Mouse (Mus musculus) brain, embryonic 14.5 days (tissue): ENCODE data around the gene 1520401A03Rik.

Source experiments
- CTCF ChIP-seq: fragments of 200-500 bp; IDR thresholded peaks from 2 replicates; pipeline ENCODE4 v1.5.1; 2012; ENCODE audit warnings: inconsistent platforms, mild to moderate bottlenecking, moderate library complexity, borderline replicate concordance; ENCODE audit not compliant: insufficient read depth, insufficient read length; ENCODE audit errors: extremely low read depth
- POLR2A ChIP-seq: fragments of 200-500 bp; IDR thresholded peaks from 2 replicates; pipeline ENCODE4 v1.6.1; 2012; ENCODE audit warnings: mild to moderate bottlenecking, inconsistent platforms, borderline replicate concordance; ENCODE audit not compliant: poor library complexity, insufficient read depth, insufficient read length, severe bottlenecking; ENCODE audit errors: extremely low read depth

GRCm38 (mm10) chr17:23742210-23742793 is 19.7 kb upstream of the 1520401A03Rik start:
- TF ChIP-seq CTCF (no peak), POLR2A (no peak)
